Comparison of ENCODE assay signal across 9 mouse cellular contexts in the genomic region with DNA sequence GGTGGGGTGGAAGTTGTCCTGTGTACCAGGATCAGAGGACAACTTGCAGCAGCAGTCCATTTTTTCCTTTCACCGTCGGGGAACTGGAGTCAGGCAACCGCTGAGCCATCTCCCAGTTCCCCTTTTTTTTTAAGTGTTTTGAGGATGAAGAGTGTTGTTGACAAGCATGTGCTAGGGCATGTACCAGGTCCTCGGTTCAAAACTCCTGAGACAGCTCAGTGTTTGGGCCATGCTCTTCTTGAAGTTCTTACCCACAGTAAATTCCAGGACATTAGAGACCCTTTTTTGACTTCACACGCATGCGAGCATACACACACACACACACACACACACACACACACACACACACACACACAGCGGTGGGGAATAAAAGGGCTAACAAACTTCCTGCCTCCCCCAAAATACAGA. TPM values are rescaled to one million over a fixed set of nuclear protein-coding genes. Genes with fewer than 3 reads are reported as not detected.
DNase-seq lines count a peak whose midpoint lies in the region; ATAC-seq and TF ChIP-seq lines count a peak whose summit lies in the region.
"Had no signal": no experiment of that assay in that cellular context is flagged by ENCODE, and none has a peak within 500 bp of the region (broad histone marks: within the 10 kb centered on the region; RNA-seq: fewer than 3 reads in every experiment).

No protein-coding gene starts in this region.

- ATAC-seq in forebrain, postnatal 0 days: no peak
- no peak for ATAC-seq in midbrain, embryonic 15.5 days (replicated peaks)
- no peak for ATAC-seq in limb, embryonic 15.5 days (ENCODE audit: insufficient number of reproducible peaks, low FRiP score, low TSS enrichment, low read depth)

- no peaks in the 10 kb centered on the region for H3K9me3 ChIP-seq in forebrain, embryonic 10.5 days
- H3K9me3 ChIP-seq in forebrain, postnatal 0 days (ENCODE audit: low read length): no peaks in the 10 kb centered on the region
- no peaks in the 10 kb centered on the region for H3K9me3 ChIP-seq in midbrain, embryonic 10.5 days (replicated peaks)
- no peaks in the 10 kb centered on the region for H3K9me3 ChIP-seq in midbrain, embryonic 15.5 days
- no peaks in the 10 kb centered on the region for H3K9me3 ChIP-seq in limb, embryonic 15.5 days

- no peak overlapping the region for H3K4me3 ChIP-seq in forebrain, embryonic 10.5 days
- H3K4me3 ChIP-seq in forebrain, postnatal 0 days (ENCODE audit: low read depth, low read length): no peak overlapping the region
- H3K4me3 ChIP-seq in midbrain, embryonic 10.5 days: no peak overlapping the region
- H3K4me3 ChIP-seq in midbrain, embryonic 15.5 days: no peak overlapping the region
- H3K4me3 ChIP-seq in limb, embryonic 15.5 days: no peak overlapping the region

- no peak for TF ChIP-seq CTCF in forebrain, postnatal 0 days (IDR thresholded peaks at IDR 0.05; ENCODE audit: low read depth)

- peak overlapping the region; percentile 54; the same call in 1 of the 2 replicates for H3K27ac ChIP-seq in forebrain, embryonic 10.5 days
- no peak overlapping the region for H3K27ac ChIP-seq in forebrain, postnatal 0 days (ENCODE audit: low read depth, low read length)
- 0 out of 2 replicates have a peak overlapping the region, but pooled peaks have one; percentile 0 for H3K27ac ChIP-seq in midbrain, embryonic 10.5 days (replicated peaks)
- no peak overlapping the region for H3K27ac ChIP-seq in midbrain, embryonic 15.5 days
- peak overlapping the region; percentile 38; the same call in 1 of the 2 replicates for H3K27ac ChIP-seq in limb, embryonic 15.5 days

- DNase-seq in forebrain, embryonic 10.5 days (ENCODE audit: extremely low spot score, low spot score): no peak
- no peak for DNase-seq in forebrain, postnatal 0 days
- DNase-seq in midbrain, embryonic 10.5 days (ENCODE audit: low spot score): no peak
- DNase-seq in thymus, postnatal 36 days: peak; percentile 58 to 61
- DNase-seq in adipocyte (ENCODE audit: low spot score): no peak
- no peak for DNase-seq in layer of hippocampus, adult 18-20 months (ENCODE audit: low spot score in 2 of 2)
- DNase-seq: embryo, embryonic 11 days had no signal

- no peak overlapping the region for H3K4me2 ChIP-seq in forebrain, postnatal 0 days (ENCODE audit: low read depth)
- no peak overlapping the region for H3K4me2 ChIP-seq in midbrain, embryonic 15.5 days
- no peak overlapping the region for H3K4me2 ChIP-seq in limb, embryonic 15.5 days

- H3K9ac ChIP-seq in forebrain, postnatal 0 days: no peak overlapping the region
- no peak overlapping the region for H3K9ac ChIP-seq in midbrain, embryonic 15.5 days
- no peak overlapping the region for H3K9ac ChIP-seq in limb, embryonic 15.5 days

- H3K36me3 ChIP-seq in forebrain, embryonic 10.5 days (replicated peaks): peaks cover 38% of the 10 kb centered on the region
- H3K36me3 ChIP-seq in forebrain, postnatal 0 days (ENCODE audit: insufficient read depth): peaks cover 28% of the 10 kb centered on the region
- peaks cover 32% of the 10 kb centered on the region for H3K36me3 ChIP-seq in midbrain, embryonic 10.5 days
- peaks cover 13% of the 10 kb centered on the region for H3K36me3 ChIP-seq in midbrain, embryonic 15.5 days (replicated peaks)
- peaks cover 29% of the 10 kb centered on the region for H3K36me3 ChIP-seq in limb, embryonic 15.5 days

- H3K27me3 ChIP-seq in forebrain, embryonic 10.5 days (ENCODE audit: poor library complexity, severe bottlenecking): no peaks in the 10 kb centered on the region
- no peaks in the 10 kb centered on the region for H3K27me3 ChIP-seq in forebrain, postnatal 0 days (ENCODE audit: insufficient read depth, low read length)
- H3K27me3 ChIP-seq in midbrain, embryonic 10.5 days (ENCODE audit: low read depth, poor library complexity, severe bottlenecking): no peaks in the 10 kb centered on the region
- H3K27me3 ChIP-seq in midbrain, embryonic 15.5 days (replicated peaks): no peaks in the 10 kb centered on the region
- H3K27me3 ChIP-seq in limb, embryonic 15.5 days: no peaks in the 10 kb centered on the region

- WGBS in forebrain, embryonic 10.5 days: 78% methylated on average over 7 of the region's 7 CpGs
- 66% methylated on average over 7 of the region's 7 CpGs for WGBS in forebrain, postnatal 0 days
- 83% methylated on average over 7 of the region's 7 CpGs for WGBS in midbrain, embryonic 10.5 days
- WGBS in midbrain, embryonic 15.5 days: 72% methylated on average over 7 of the region's 7 CpGs
- 33% methylated on average over 7 of the region's 7 CpGs for WGBS in limb, embryonic 15.5 days

- peaks cover 38% of the 10 kb centered on the region for H3K4me1 ChIP-seq in forebrain, embryonic 10.5 days
- 0 out of 2 replicates have a peak, but pooled peaks cover 5% of the 10 kb centered on the region for H3K4me1 ChIP-seq in forebrain, postnatal 0 days (ENCODE audit: insufficient read depth)
- H3K4me1 ChIP-seq in midbrain, embryonic 10.5 days: peaks cover 46% of the 10 kb centered on the region
- peaks cover 8% of the 10 kb centered on the region; the same call in 1 of the 2 replicates for H3K4me1 ChIP-seq in midbrain, embryonic 15.5 days
- H3K4me1 ChIP-seq in limb, embryonic 15.5 days: peaks cover 41% of the 10 kb centered on the region

RNA-seq across cellular contexts. Expression of a gene that starts 3.8 kb away (rescaled TPM):
- polyA plus RNA-seq in forebrain, embryonic 10.5 days (2016; fragmentation: Nextera tagmentation; extraction: Ambion mirVana): 2.4 TPM in 2 replicates
- total RNA-seq in forebrain, postnatal 0 days (2014; rRNA removed): 2.9 and 9.1 TPM in 2 replicates
- polyA plus RNA-seq in forebrain, postnatal 0 days (2015; fragmentation: Nextera tagmentation; extraction: Ambion mirVana): 1.3 and 2.1 TPM in 2 replicates
- polyA plus RNA-seq in midbrain, embryonic 10.5 days (2016; fragmentation: Nextera tagmentation; extraction: Ambion mirVana): 2.6 and 2.7 TPM in 2 replicates
- polyA plus RNA-seq in midbrain, embryonic 15.5 days (2015; fragmentation: Nextera tagmentation; extraction: Ambion mirVana): 3.3 and 3.4 TPM in 2 replicates
- 12.3 and 13.1 TPM in 2 replicates for polyA plus RNA-seq in limb, embryonic 15.5 days (2015; fragmentation: Nextera tagmentation; extraction: Ambion mirVana)
- total RNA-seq in layer of hippocampus, adult 18-20 months (2021): 1 to 10 TPM; 8.6 to 9.2 TPM

RNA-seq across cellular contexts. Expression of a gene that starts 49.4 kb away (rescaled TPM):
- 7.0 and 7.6 TPM in 2 replicates for polyA plus RNA-seq in forebrain, embryonic 10.5 days (2016; fragmentation: Nextera tagmentation; extraction: Ambion mirVana)
- 14.3 and 20.4 TPM in 2 replicates for total RNA-seq in forebrain, postnatal 0 days (2014; rRNA removed)
- polyA plus RNA-seq in forebrain, postnatal 0 days (2015; fragmentation: Nextera tagmentation; extraction: Ambion mirVana): 8.8 and 11.8 TPM in 2 replicates
- polyA plus RNA-seq in midbrain, embryonic 10.5 days (2016; fragmentation: Nextera tagmentation; extraction: Ambion mirVana): 7.1 and 8.9 TPM in 2 replicates
- 16.3 and 17.9 TPM in 2 replicates for polyA plus RNA-seq in midbrain, embryonic 15.5 days (2015; fragmentation: Nextera tagmentation; extraction: Ambion mirVana)
- polyA plus RNA-seq in limb, embryonic 15.5 days (2015; fragmentation: Nextera tagmentation; extraction: Ambion mirVana): 7.6 and 8.4 TPM in 2 replicates
- total RNA-seq in layer of hippocampus, adult 18-20 months (2021): 10 to 100 TPM; 15.7 to 16.8 TPM

RNA-seq across cellular contexts. Expression of a gene that starts 56.7 kb away (rescaled TPM):
- 40.2 and 44.3 TPM in 2 replicates for polyA plus RNA-seq in forebrain, embryonic 10.5 days (2016; fragmentation: Nextera tagmentation; extraction: Ambion mirVana)
- 21.6 and 26.0 TPM in 2 replicates for total RNA-seq in forebrain, postnatal 0 days (2014; rRNA removed)
- polyA plus RNA-seq in forebrain, postnatal 0 days (2015; fragmentation: Nextera tagmentation; extraction: Ambion mirVana): 22.4 TPM in 2 replicates
- polyA plus RNA-seq in midbrain, embryonic 10.5 days (2016; fragmentation: Nextera tagmentation; extraction: Ambion mirVana): 35.9 and 38.0 TPM in 2 replicates
- 19.8 and 24.0 TPM in 2 replicates for polyA plus RNA-seq in midbrain, embryonic 15.5 days (2015; fragmentation: Nextera tagmentation; extraction: Ambion mirVana)
- 27.4 and 30.3 TPM in 2 replicates for polyA plus RNA-seq in limb, embryonic 15.5 days (2015; fragmentation: Nextera tagmentation; extraction: Ambion mirVana)
- 10 to 100 TPM; 13.7 to 14.4 TPM for total RNA-seq in layer of hippocampus, adult 18-20 months (2021)

Comparison
In these comparisons a context has a peak if more than half of its experiments do, and no peak if none do; other contexts are left out.
1. H3K27ac ChIP-seq: peak in forebrain, embryonic 10.5 days (single experiment), midbrain, embryonic 10.5 days (single experiment) and limb, embryonic 15.5 days (single experiment); none in forebrain, postnatal 0 days (single experiment) and midbrain, embryonic 15.5 days (single experiment).
2. DNase-seq: peak in thymus, postnatal 36 days (2 of 2); none in forebrain, embryonic 10.5 days (single experiment), forebrain, postnatal 0 days (single experiment), midbrain, embryonic 10.5 days (single experiment), adipocyte (single experiment) and layer of hippocampus, adult 18-20 months (0 of 2).